Mouse (Mus musculus) lung, postnatal 0 days (tissue): Measurements from ENCODE around the gene Akap9.
"Not testable (repeated sequence)": the region's sequence is repeated elsewhere in the genome, so short reads cannot be mapped to it uniquely, and the experiment has no call there.

ENCODE experiments used
- CTCF ChIP-seq: IDR thresholded peaks from 2 replicates; pipeline ENCODE4 v1.5.1; 2016; ENCODE audit warnings: antibody characterized with exemption, mild to moderate bottlenecking
- EP300 ChIP-seq: IDR thresholded peaks from 2 replicates; pipeline ENCODE4 v1.6.1; 2016; ENCODE audit warnings: antibody characterized with exemption, mild to moderate bottlenecking, control low read depth

GRCm38 (mm10) chr5:3886862-3887261, 41.0 kb upstream of the Akap9 start:
- not testable (repeated sequence) for TF ChIP-seq CTCF, EP300
